Mouse (Mus musculus) small intestine, adult 2 months (tissue): ENCODE results near the gene Epb41l4b.

ENCODE experiments used
- CTCF ChIP-seq: fragments of 200-500 bp; IDR thresholded peaks from 2 replicates; pipeline ENCODE4 v1.5.1; 2012; ENCODE audit warnings: low read depth, mild to moderate bottlenecking, control low read depth, inconsistent platforms, low read length, moderate library complexity, mixed read lengths; ENCODE audit not compliant: insufficient replicate concordance, insufficient read length; ENCODE audit errors: extremely low read depth
- POLR2A ChIP-seq: fragments of 200-500 bp; IDR thresholded peaks from 2 replicates; pipeline ENCODE4 v1.6.1; 2012; ENCODE audit warnings: low read depth, mild to moderate bottlenecking, control low read depth, inconsistent platforms, low read length, moderate library complexity

GRCm38 (mm10) chr4:57189881-57190280 lies 46.6 kb upstream of the Epb41l4b start:
- no peak for TF ChIP-seq POLR2A
- no peak for TF ChIP-seq CTCF
